Mouse (Mus musculus): ENCODE measurements around the gene 4930503B20Rik. TPM values are rescaled to one million over a fixed set of nuclear protein-coding genes. Genes with fewer than 3 reads are reported as not detected.

4930503B20Rik gene
- total RNA-seq (2021): under 1 TPM in 1 of 2 experiments, not detected in 1; 0.15 TPM
- long read RNA-seq, experiment 1: 0 reads
- long read RNA-seq, experiment 2: 0 reads

DNA sequence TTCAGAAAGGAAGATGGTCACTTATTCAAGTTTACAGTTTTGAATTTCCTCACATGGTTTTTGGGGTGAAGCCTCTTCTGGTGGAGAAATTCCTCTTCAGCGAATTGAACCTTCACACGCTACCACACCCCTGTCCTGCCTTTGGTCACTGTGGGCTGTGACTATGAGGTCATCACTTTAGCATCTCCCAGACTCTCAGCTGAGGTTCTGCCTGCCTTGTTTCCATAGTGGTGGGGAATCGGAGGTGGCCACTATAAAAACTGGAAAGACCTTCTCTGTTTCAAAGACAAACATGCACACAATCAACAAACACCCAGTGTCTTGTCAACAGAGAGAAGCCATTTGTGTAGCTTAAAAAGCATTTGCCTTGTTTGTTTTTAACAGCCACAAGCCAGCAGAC is at the start of gene 4930503B20Rik:
Gene 4930503B20Rik, minus strand, starts transcription at position 101 of the 400 bp plus-strand sequence.
- intact Hi-C loops (cut with DNase I): no loop called here

DNA sequence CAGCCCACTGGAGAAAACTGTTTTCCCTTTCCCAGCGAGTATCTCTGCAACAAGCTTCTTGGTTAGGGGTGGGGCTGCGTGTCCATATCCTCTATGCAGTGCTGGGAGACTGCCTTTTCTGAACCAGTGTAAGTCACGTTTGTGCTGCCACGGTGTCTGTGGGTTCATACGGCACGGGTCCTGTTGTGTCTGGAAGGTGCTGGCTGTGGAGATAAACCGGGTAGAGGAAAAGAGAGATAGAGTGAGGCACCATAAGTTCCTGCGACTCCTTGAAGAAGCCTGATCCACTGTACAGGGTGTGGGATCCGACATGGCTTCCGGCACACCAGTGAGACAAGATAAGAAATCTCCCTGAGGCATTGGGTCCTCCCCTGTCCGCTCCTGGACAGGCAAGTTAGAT is 48.9 kb upstream of the 4930503B20Rik start:
- peak; percentile 5 to 15 for DNase-seq
- intact Hi-C loops (cut with DNase I): no loop called here

More for the DNA sequence above, at the start of gene 4930503B20Rik:
- no peak for DNase-seq

DNA sequence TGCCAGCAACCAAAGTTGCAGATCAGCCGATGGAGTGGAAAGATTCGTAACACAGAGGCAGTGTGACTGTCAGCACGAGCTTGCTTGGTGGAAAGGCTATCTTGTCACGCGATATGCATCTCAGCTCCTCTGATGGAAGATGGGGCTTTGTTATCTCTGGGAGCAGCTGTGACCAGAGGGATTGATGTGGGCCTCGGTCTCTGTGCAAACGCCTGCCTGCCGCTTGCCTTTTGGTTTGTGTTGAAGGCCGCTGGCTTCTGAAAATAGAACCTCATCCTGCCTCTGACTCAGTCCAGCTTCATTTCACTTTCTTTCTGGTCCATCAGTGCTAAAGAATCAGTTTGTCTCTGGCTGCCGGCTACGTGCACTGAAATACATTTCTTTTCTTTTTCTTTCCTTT is 47.9 kb upstream of the 4930503B20Rik start:
- DNase-seq: no peak
- intact Hi-C loops (cut with DNase I): no loop called here

DNA sequence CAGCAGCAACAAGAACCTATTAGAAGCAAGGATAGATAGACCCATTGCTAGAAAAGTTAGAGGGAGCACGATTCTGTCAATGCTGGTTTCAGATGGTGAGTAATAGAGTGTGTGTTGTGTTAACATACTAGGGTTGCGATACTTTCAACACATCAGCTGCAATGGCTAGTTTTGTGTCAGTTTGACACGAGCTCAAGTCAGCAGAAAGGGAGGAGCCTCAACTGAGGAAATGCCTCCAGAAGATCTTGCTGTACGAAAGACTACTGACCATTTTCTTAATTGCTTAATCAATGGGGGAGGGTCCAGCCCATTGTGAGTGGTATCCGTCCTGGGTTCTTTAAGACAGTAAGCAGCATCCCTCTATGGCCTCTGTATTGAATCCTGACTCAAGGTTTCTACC is 41.4 kb upstream of the 4930503B20Rik start:
- intact Hi-C loops (cut with DNase I): no loop called here
- no peak for DNase-seq

DNA sequence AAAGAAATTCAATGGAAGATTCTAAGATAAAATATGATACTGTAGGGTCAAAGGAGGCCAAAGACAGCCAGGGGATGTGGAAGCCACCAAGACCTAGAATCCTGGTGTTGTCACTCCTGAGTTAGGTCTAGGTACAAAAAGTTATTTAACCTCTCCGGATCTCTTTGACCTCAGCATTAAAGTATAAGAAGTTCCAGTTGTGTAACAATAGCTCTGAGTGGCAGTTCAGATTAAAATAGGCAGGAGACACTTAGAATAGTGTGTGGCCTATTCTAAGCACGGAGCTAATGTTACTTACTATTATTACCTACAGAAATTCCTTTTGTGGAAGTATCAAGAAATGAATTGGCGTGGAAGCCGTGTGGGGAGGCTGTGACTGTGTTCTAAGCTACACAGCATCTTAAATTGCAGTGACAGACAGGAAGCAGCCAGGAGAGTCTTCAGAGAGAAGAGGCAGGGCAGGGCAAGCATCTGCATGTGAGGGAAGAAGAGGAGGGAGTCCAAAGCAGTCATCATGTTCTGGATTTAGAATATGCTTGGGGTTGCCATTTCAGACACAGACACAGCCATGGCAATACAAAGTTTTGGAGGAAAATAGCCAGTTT is 36.1 kb upstream of the 4930503B20Rik start:
- no peak for DNase-seq
- intact Hi-C loops (cut with DNase I): loop anchor here (5.0 to 10.0 kb wide), 2 partner anchors 85 to 122 kb away; no protein-coding TSS in a partner anchor

DNA sequence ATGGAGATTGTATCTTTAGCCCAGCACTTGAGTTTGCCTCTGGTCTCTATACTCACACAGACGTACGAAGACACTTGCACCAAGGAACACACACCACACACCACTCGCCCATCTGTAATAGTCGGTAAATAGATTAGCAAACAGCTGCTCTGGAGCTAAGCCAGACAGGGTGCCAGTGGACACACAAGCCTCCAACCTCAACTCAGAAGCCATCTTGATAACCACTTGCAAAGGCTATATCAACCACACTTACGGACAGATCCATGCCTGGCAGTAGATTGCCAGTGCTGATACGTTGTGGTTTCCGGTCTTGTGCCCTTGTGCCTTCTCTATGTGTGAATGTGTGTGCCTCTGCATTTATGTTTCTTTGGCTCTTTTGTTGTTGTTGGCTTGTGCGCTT is 35.3 kb upstream of the 4930503B20Rik start:
- intact Hi-C loops (cut with DNase I): loop anchor here (5.0 to 10.0 kb wide), 2 partner anchors 86 to 122 kb away; no protein-coding TSS in a partner anchor
- DNase-seq: no peak

DNA sequence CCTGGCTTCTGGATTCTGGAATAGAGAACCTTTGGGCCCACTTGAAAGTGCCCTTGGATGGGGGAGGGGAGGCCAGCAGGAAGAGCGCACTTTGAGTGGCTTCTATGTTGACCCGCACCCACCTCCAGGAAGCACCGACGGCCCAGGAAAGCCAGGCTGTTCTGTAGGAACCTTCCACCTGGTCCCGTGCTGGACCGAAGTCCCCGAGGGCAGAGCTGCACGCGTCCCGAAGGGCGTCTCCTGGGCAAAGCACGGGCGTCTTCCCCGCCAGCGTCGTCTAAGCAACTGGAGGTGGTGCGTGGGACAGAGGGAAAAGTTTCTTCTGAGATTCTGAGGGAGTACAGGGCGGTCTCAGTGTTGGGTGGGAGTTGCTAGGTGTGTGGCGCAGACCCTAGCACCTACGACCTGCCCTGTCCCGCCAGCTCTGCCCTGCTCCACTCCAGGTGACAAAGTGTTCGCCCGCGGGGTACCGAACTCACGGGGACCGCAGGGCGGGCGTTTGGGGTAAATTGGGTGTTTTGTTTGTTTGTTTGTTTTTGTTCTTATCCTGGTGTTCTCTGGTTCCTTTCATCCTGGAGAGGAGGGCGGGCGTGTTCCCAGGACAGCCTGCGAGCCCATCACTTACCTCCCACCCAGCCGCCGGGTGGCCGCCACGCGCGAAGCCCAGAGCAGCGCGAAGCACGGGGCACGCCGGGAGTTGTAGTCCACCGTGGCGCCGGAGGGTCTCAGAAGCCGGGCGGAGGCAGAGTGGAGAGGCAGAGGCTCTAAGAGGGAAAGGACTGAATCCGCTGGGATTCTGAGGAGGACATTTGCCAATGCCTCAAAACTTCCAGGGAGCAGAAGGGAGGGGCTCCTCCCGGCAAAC is 33.9 kb upstream of the 4930503B20Rik start, which contains the start of gene Samd13:
Gene Samd13, minus strand, starts transcription at position 782 of the 865 bp plus-strand sequence.
- peak; percentile 67 to 81 for DNase-seq
- intact Hi-C loops (cut with DNase I): loop anchor here (5.0 to 10.0 kb wide), 2 partner anchors 87 to 120 kb away; no protein-coding TSS in a partner anchor

DNA sequence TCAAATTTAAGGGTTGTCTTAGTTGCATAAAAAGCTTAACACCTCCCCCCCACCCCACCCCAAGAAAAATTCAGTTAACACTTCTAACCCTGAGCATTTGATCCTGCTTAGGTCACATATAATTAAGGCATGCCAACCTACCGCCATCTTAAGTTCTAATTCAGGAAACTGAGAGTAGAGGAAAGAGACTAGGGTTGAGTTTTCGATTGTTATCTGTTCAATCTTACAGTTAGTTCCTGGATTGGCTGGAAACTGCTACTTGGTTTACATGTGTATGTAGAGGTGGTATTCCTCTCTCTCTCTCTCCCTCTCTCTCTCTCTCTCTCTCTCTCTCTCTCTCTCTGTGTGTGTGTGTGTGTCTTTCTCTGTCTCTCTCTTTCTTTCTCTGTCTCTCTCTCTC is 32.0 kb upstream of the 4930503B20Rik start:
- no peak for DNase-seq
- intact Hi-C loops (cut with DNase I): loop anchor here (10.0 kb wide), 1 partner anchor 118 kb away; no protein-coding TSS in a partner anchor

DNA sequence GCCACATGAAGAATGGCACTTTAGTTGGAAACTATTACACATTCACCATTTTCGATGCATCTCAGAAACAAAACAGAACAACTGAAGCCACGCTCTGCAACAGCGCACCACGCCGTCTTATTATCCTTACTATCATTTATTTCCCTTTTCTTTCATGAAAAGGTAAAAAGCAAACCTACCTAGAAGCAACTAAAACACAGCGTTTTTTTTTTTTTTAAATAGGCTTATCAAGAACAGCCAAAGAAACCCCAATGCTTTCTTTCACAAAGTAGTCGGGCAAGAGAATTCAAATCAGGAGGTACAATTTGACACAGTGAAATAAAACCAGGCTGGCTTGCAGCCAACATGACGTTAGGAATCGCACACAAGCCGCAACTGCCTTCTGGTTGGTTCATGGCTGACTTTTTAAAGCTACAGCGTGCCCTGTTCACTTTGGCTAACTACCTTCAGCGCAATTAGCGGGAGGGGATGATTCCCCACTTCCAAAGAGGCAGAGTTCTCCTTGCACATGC is 31.1 kb upstream of the 4930503B20Rik start:
- intact Hi-C loops (cut with DNase I): loop anchor here (10.0 kb wide), 1 partner anchor 117 kb away; no protein-coding TSS in a partner anchor
- DNase-seq: peak; percentile 62 to 73

DNA sequence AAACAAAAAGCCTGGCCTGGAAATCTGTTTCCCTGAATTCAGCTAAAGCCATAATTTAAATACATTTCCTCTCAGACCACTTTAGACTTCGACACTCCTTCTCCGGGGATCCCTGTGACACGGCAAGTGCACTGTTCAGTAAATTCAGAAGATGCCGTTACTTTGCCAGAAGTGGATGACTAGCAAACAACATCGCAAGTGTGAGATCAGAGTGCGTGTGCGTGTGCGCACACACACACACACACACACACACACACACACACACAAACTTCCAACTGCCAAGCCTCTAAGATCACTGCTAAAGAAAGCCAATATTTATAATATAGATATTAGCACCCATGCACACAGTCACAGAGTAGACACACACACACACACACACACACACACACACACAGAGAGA is 30.6 kb upstream of the 4930503B20Rik start:
- DNase-seq: peak in 1 of 2 experiments; percentile 11
- intact Hi-C loops (cut with DNase I): loop anchor here (10.0 kb wide), 1 partner anchor 117 kb away; no protein-coding TSS in a partner anchor

DNA sequence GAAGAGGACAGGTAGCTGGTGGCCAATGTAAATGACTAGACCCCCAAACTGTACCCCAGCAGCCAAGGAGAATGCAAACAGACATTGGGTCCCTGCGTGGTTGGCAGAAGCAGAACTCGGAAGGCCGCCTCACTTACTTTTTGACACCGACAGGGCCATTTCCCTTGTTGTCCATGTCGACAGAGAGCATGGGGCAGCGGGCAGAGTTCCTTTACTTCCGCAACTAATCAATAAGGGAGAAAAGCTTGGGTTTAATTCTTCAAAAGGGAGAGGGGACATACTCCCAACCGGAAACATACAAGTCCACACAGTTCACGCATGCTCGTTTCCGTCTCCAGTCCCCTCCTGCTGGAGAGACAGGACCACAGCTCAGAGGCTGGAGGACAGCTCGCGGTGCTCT is 29.5 kb upstream of the 4930503B20Rik start:
- intact Hi-C loops (cut with DNase I): loop anchor here (10.0 kb wide), 1 partner anchor 116 kb away; no protein-coding TSS in a partner anchor
- DNase-seq: no peak

DNA sequence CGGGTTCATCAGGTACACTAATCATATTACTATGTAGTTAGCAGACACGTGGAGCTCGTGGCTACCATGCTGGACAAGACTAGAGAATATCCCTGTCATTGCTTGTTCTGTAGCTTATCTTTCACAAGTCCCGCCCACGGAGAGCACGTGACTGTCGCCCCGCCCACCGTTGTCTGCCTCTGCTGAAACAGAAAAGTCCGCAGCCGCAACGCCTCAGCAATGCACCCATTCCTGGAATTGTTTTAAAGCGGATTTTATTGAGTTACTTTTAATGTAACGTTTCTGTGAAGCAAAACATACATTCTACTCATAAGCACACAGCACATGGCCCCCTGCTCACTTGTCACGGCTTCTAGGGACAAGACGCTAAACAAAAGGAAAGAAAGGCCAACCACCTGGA is 28.5 kb upstream of the 4930503B20Rik start:
- no peak for DNase-seq
- intact Hi-C loops (cut with DNase I): loop anchor here (10.0 kb wide), 1 partner anchor 115 kb away; no protein-coding TSS in a partner anchor

DNA sequence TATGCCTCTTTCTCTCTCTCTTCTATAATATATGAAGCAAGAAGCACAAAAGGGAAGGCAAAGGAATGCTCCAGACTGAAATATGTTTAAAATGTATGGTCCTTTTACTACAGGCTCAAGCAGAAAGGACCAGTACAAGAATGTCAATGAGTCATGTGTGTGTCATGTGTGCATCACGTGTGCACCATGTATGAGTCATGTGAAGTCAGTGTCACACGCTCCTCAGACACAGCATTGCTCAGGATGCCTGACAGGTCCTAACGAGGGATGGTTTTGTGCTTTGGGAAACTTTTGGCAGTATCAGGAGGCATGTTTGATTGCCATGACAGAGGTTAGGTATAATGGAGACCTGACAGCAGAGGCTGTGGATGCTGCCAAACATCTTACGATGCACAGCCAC is 25.1 kb upstream of the 4930503B20Rik start:
- intact Hi-C loops (cut with DNase I): no loop called here
- DNase-seq: no peak

DNA sequence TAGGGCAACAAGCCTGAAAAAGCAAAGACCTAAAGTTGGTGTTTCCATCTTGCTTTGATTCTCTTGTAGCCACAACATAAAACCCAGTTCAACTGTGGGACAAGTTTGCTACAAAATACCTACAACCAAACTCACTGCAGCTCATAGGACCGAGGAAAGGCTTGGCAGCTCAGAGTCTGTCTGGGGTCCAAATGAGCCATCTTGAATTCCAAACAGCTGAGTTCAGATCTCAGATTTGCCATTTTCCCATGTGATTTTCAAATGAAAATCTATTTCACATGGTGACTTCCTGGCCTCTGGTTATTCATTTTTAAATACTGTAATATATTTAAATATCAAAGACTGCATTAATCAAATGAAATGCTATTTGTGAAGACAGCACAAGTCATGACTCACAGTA is 24.0 kb upstream of the 4930503B20Rik start:
- intact Hi-C loops (cut with DNase I): no loop called here
- DNase-seq: no peak

DNA sequence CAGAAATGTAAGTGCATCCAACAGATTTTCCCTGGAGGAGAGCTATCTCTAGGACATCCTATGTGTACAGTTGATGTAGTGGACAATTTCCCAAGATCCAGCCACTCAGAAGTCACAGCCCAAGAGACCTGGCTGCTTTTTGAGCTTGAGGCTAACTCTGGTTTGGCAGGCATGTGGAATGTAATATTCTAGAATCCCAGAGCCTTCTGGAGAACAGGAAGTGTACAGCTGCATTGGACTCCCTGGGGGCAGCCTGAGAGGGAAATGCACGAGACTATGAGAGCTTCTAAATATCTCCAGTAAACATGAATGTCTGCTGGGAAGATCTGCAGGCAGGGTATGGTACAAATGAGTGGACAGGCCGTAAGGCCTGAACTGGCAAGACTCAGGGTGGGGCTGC is 20.0 kb upstream of the 4930503B20Rik start:
- intact Hi-C loops (cut with DNase I): no loop called here
- DNase-seq: peak; percentile 32 to 35

DNA sequence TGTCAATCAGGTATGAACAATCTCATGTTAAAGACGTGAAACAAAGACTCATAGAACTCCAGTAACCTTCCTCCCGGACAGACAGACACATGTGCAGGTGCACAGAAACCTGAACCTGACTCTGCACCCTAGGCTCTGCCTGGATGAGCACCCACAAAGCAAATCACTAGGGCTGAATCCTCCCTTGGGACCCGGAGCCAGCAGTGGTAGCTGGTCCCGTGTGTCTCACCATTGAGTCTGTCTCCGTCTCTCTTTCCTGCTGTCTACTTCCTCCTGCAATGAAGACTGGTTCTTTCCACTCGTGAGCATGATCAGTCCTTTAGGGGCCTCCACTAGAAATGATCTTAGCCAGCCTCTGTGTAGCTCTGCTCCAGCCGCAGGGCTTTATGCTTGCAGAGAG is 10.8 kb upstream of the 4930503B20Rik start:
- no peak for DNase-seq

DNA sequence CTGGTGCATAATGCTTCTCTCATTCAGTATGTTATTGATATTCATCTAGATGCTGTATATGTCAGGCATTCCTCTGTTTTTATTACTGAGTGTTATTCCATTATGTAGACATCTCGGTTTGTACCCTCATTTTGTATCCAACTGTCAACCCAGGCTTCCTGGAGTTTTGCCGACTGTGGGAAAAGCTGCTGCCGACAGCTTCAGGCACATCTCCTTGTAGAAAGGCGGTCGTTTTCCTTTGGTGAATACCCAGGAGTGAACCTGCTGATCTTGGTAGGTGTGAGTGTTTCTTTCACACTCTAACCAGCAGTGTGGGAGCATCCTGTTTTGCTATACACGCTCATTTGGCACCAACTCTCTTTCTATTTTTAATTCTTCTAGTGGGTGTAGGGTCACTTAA is 9.9 kb upstream of the 4930503B20Rik start:
- DNase-seq: no peak
- intact Hi-C loops (cut with DNase I): no loop called here

More for the DNA sequence above, 10.8 kb upstream of the 4930503B20Rik start:
- intact Hi-C loops (cut with DNase I): no loop called here

DNA sequence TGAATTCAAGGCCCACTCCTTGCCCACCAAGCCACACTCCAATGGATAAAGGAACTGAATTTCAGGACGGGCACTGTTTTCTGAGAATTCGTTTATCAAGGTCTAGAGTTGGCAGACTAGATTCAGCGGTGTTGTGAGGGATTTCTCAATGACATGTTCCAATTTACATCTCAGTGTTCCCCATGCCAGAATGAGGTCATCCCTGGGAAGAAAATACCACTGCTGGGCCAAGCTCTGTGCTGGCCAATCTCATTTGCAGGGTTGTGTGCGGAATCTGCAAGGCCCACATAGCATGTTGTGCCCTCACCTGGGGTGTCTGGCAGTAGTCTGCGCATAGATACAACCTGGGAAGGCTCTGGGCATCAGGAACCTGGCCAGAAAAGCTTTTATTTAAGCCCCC is 8.2 kb upstream of the 4930503B20Rik start:
- intact Hi-C loops (cut with DNase I): no loop called here
- peak in 1 of 2 experiments; percentile 26 for DNase-seq

DNA sequence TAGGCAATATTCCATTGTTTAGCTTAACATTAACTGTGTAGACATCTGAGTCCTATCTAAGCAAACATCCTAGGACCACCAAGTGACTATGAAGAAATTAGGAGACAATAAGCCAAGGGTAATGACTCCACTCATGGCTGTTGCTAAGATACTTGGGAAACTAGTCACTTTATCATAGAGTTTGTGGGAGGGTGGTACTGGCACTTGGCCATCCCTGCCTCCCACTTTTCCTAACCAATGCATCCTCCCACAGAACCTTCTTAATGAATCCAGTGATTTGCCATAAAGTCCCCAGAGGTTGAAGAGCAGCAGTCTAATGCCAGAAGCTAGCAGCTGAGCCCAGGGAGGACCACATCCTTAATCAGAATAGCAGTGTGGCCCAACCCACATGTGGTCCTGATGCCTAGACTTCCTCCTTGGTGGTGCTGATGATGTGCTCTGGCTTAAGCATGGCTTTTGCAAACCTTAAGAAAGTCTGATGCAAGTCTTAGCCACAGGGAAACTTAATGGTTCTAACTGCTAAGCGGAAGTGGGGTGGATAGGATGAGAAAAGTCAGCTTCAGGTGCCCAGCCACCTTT is 7.0 kb upstream of the 4930503B20Rik start:
- DNase-seq: no peak
- intact Hi-C loops (cut with DNase I): no loop called here

DNA sequence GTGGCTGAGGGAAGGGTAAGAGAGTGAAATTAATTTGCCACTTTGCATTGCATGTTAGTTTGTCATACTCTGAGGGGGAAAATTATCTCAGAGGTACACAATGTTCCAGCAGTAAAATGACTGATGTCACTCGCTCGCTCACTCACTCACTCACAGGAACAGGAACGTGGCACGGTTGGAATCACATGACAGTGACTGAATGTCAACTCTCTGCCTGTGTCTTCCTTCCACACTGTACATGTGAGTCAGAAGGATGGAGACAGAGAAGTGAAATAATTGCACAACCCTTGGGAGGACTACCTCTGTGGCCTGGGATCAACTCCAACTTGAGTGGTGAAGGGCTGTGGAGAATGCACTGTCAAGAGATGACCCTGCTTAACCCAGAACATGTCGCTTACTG is 6.3 kb upstream of the 4930503B20Rik start:
- intact Hi-C loops (cut with DNase I): no loop called here
- DNase-seq: no peak

Measured in heart, postnatal 14 days (tissue).